Mouse (Mus musculus) limb, embryonic 14.5 days (tissue): Measurements from ENCODE around the gene Tmem269. TPM values are rescaled to one million over a fixed set of nuclear protein-coding genes. Genes with fewer than 3 reads are reported as not detected.

Source experiments
- ATAC-seq: fragments of 200-750 bp; cut with Nextera tagmentation; 2 replicates; pipeline ENCODE4 v1.8.0; 2017; ENCODE audit warnings: low read depth, moderate number of reproducible peaks, moderate TSS enrichment; ENCODE audit not compliant: low FRiP score
- DNase-seq: peaks from one replicate; pipeline ENCODE4 v3.0.0-alpha.2; 2015; ENCODE audit warnings: low spot score
- H3K27ac ChIP-seq: fragments of 300-500 bp; sonication (generic); replicated peaks from 2 replicates; pipeline ENCODE4 v1.5.1; 2014; ENCODE audit warnings: low read depth, mild to moderate bottlenecking, low read length, moderate library complexity, mixed read lengths
- H3K27me3 ChIP-seq: fragments of 300-500 bp; sonication (generic); 2 replicates; pipeline ENCODE4 v1.6.1; 2014; ENCODE audit warnings: low read length, mixed read lengths; ENCODE audit not compliant: control insufficient read depth, insufficient read depth
- H3K36me3 ChIP-seq: fragments of 300-500 bp; sonication (generic); 2 replicates; pipeline ENCODE4 v1.6.1; 2014; ENCODE audit warnings: mild to moderate bottlenecking, low read length, moderate library complexity, mixed read lengths; ENCODE audit not compliant: control insufficient read depth, insufficient read depth
- H3K4me1 ChIP-seq: fragments of 300-500 bp; sonication (generic); 2 replicates; pipeline ENCODE4 v1.6.1; 2014; ENCODE audit warnings: antibody characterized with exemption, low read length, mixed read lengths; ENCODE audit not compliant: control insufficient read depth, insufficient read depth
- H3K4me2 ChIP-seq: fragments of 300-500 bp; sonication (generic); replicated peaks from 2 replicates; pipeline ENCODE4 v1.6.1; 2014; ENCODE audit warnings: low read depth, mild to moderate bottlenecking, low read length, moderate library complexity; ENCODE audit not compliant: severe bottlenecking
- H3K4me3 ChIP-seq: fragments of 300-500 bp; sonication (generic); replicated peaks from 2 replicates; pipeline ENCODE4 v1.5.1; 2014; ENCODE audit warnings: low read length
- H3K9ac ChIP-seq: fragments of 300-500 bp; sonication (generic); 2 replicates; pipeline ENCODE4 v1.6.1; 2014; ENCODE audit warnings: mild to moderate bottlenecking, low read depth, low read length, moderate library complexity; ENCODE audit not compliant: severe bottlenecking
- H3K9me3 ChIP-seq: fragments of 300-500 bp; sonication (generic); 2 replicates; pipeline ENCODE4 v1.6.1; 2016; ENCODE audit warnings: low read length; ENCODE audit not compliant: control insufficient read depth
- POLR2A ChIP-seq: fragments of 200-500 bp; IDR thresholded peaks from 2 replicates; pipeline ENCODE4 v1.8.0; 2012; ENCODE audit warnings: inconsistent platforms, mild to moderate bottlenecking, moderate library complexity, borderline replicate concordance; ENCODE audit not compliant: insufficient read depth, insufficient read length; ENCODE audit errors: extremely low read depth
- WGBS: fragments of 180-500 bp; shearing (Covaris S2); extraction: QIAGEN DNeasy Blood & Tissue Kit; methylation state at CpG from one replicate; pipeline ENCODE4 v1.1.7; 2014; 5-methylcytosine and 5-hydroxymethylcytosine counted together
- polyA plus RNA-seq, 2 experiments: library from polyadenylated mRNA; depleted of rRNA in 1 of 2; stranded (reverse) in 1 of 2; unstranded in 1 of 2; fragments of >200 nt; fragmentation: Nextera tagmentation in 1 of 2; extraction: Ambion mirVana in 1 of 2; gene quantifications; 2 replicates each; pipeline versions ENCODE4 v1.2.1 to v1.2.3; 2012 to 2014

Gene Tmem269
- polyA plus RNA-seq, 2 experiments, result 0.11 TPM; not detected in 1

GRCm38 (mm10) chr4:119167068-119167467 lies 50.9 kb downstream of the Tmem269 start:
- Histone ChIP-seq H3K4me2 (no peak overlapping the region), H3K27me3 (no peaks in the 10 kb centered on the region), H3K9me3 (no peaks in the 10 kb centered on the region), H3K27ac (no peak overlapping the region), H3K9ac (no peak overlapping the region), H3K36me3 (peaks cover 25% of the 10 kb centered on the region), H3K4me3 (no peak overlapping the region), H3K4me1 (no peaks in the 10 kb centered on the region; the same call in 1 of the 2 replicates)
- 80% methylated on average over 4 of the region's 4 CpGs for WGBS
- ATAC-seq (no peak), DNase-seq (no peak)
- no peak for TF ChIP-seq POLR2A

GRCm38 (mm10) chr4:119165916-119166315 lies 52.1 kb downstream of the Tmem269 start:
- no peak overlapping the region for H3K4me3 ChIP-seq
- TF ChIP-seq POLR2A, result no peak
- no peaks in the 10 kb centered on the region for H3K27me3 ChIP-seq
- H3K9ac ChIP-seq, result no peak overlapping the region
- peaks cover 25% of the 10 kb centered on the region for H3K36me3 ChIP-seq
- ATAC-seq (no peak), DNase-seq (no peak)
- no peaks in the 10 kb centered on the region for H3K4me1 ChIP-seq
- WGBS, result 70% methylated on average over 7 of the region's 7 CpGs
- no peak overlapping the region for H3K27ac ChIP-seq
- no peak overlapping the region for H3K4me2 ChIP-seq
- no peaks in the 10 kb centered on the region for H3K9me3 ChIP-seq

GRCm38 (mm10) chr4:119162990-119163389 lies 55.0 kb downstream of the Tmem269 start:
- DNase-seq (no peak), ATAC-seq (no peak)
- no peak overlapping the region for H3K4me2 ChIP-seq
- TF ChIP-seq POLR2A, result no peak
- H3K36me3 ChIP-seq, result no peaks in the 10 kb centered on the region
- H3K9ac ChIP-seq, result no peak overlapping the region
- 68% methylated on average over 4 of the region's 4 CpGs for WGBS
- H3K27me3 ChIP-seq, result no peaks in the 10 kb centered on the region
- H3K4me3 ChIP-seq, result no peak overlapping the region
- H3K27ac ChIP-seq, result no peak overlapping the region
- H3K4me1 ChIP-seq, result no peaks in the 10 kb centered on the region
- H3K9me3 ChIP-seq, result no peaks in the 10 kb centered on the region

GRCm38 (mm10) chr4:119161358-119161757 lies 56.7 kb downstream of the Tmem269 start:
- Histone ChIP-seq H3K27me3 (no peaks in the 10 kb centered on the region), H3K27ac (no peak overlapping the region), H3K4me2 (no peak overlapping the region), H3K4me1 (no peaks in the 10 kb centered on the region), H3K36me3 (no peaks in the 10 kb centered on the region), H3K4me3 (no peak overlapping the region), H3K9me3 (no peaks in the 10 kb centered on the region), H3K9ac (no peak overlapping the region)
- DNase-seq, result no peak
- no peak for TF ChIP-seq POLR2A
- no peak for ATAC-seq
- WGBS, result 74% methylated on average over 3 of the region's 3 CpGs

GRCm38 (mm10) chr4:119157891-119158290 lies 60.1 kb downstream of the Tmem269 start:
- H3K27me3 ChIP-seq, result no peaks in the 10 kb centered on the region
- H3K4me1 ChIP-seq, result no peaks in the 10 kb centered on the region
- no peak for TF ChIP-seq POLR2A
- no peak for ATAC-seq
- 50% methylated on average over 5 of the region's 5 CpGs for WGBS
- DNase-seq, result no peak
- H3K4me2 ChIP-seq, result no peak overlapping the region
- H3K9ac ChIP-seq, result no peak overlapping the region
- H3K27ac ChIP-seq, result no peak overlapping the region
- no peaks in the 10 kb centered on the region for H3K36me3 ChIP-seq
- H3K9me3 ChIP-seq, result no peaks in the 10 kb centered on the region
- H3K4me3 ChIP-seq, result no peak overlapping the region

- TF ChIP-seq POLR2A, result no peak
- Histone ChIP-seq H3K27me3 (no peaks in the 10 kb centered on the region), H3K27ac (no peak overlapping the region), H3K4me1 (no peaks in the 10 kb centered on the region), H3K9ac (no peak overlapping the region), H3K36me3 (no peaks in the 10 kb centered on the region), H3K9me3 (no peaks in the 10 kb centered on the region), H3K4me2 (no peak overlapping the region), H3K4me3 (no peak overlapping the region)
- no peak for DNase-seq
- 30% methylated on average over 2 of the region's 2 CpGs for WGBS
- ATAC-seq, result no peak
Measured at GRCm38 (mm10) chr4:119157186-119157585, 60.8 kb downstream of the Tmem269 start.

Other genes starting within 250 kb of the Tmem269 start
- 108 and 155 TPM in 2 replicates for gene Slc2a1, start 109.5 kb downstream of the Tmem269 start, polyA plus RNA-seq (2012; rRNA removed)
- 134 and 141 TPM in 2 replicates for gene Slc2a1, start 109.5 kb downstream of the Tmem269 start, polyA plus RNA-seq (2014; fragmentation: Nextera tagmentation; extraction: Ambion mirVana)
- gene Zfp691, start 44.0 kb downstream of the Tmem269 start, polyA plus RNA-seq (2012; rRNA removed), result 10.6 and 13.1 TPM in 2 replicates
- gene Zfp691, start 44.0 kb downstream of the Tmem269 start, polyA plus RNA-seq (2014; fragmentation: Nextera tagmentation; extraction: Ambion mirVana), result 7.2 TPM in 2 replicates
- 1.7 and 2.1 TPM in 2 replicates for gene Ermap, start 28.2 kb downstream of the Tmem269 start, polyA plus RNA-seq (2012; rRNA removed)
- 0.97 and 1.6 TPM in 2 replicates for gene Ermap, start 28.2 kb downstream of the Tmem269 start, polyA plus RNA-seq (2014; fragmentation: Nextera tagmentation; extraction: Ambion mirVana)
- 109 and 125 TPM in 2 replicates for gene Svbp, start 22.9 kb downstream of the Tmem269 start, polyA plus RNA-seq (2012; rRNA removed)
- gene Svbp, start 22.9 kb downstream of the Tmem269 start, polyA plus RNA-seq (2014; fragmentation: Nextera tagmentation; extraction: Ambion mirVana), result 211 and 245 TPM in 2 replicates
- 17.2 and 17.6 TPM in 2 replicates for gene AU022252, start 14.5 kb upstream of the Tmem269 start, polyA plus RNA-seq (2012; rRNA removed)
- 31.9 and 33.9 TPM in 2 replicates for gene AU022252, start 14.5 kb upstream of the Tmem269 start, polyA plus RNA-seq (2014; fragmentation: Nextera tagmentation; extraction: Ambion mirVana)
- gene P3h1, start 14.7 kb upstream of the Tmem269 start, polyA plus RNA-seq (2012; rRNA removed), result 162 and 200 TPM in 2 replicates
- gene P3h1, start 14.7 kb upstream of the Tmem269 start, polyA plus RNA-seq (2014; fragmentation: Nextera tagmentation; extraction: Ambion mirVana), result 93.2 and 98.0 TPM in 2 replicates
- gene Cldn19, start 37.2 kb upstream of the Tmem269 start, polyA plus RNA-seq (2012; rRNA removed), result 0.38 and 0.59 TPM in 2 replicates
- 0.10 and 0.91 TPM in 2 replicates for gene Cldn19, start 37.2 kb upstream of the Tmem269 start, polyA plus RNA-seq (2014; fragmentation: Nextera tagmentation; extraction: Ambion mirVana)
- 410 and 546 TPM in 2 replicates for gene Ybx1, start 76.4 kb upstream of the Tmem269 start, polyA plus RNA-seq (2012; rRNA removed)
- gene Ybx1, start 76.4 kb upstream of the Tmem269 start, polyA plus RNA-seq (2014; fragmentation: Nextera tagmentation; extraction: Ambion mirVana), result 757 and 793 TPM in 2 replicates
- 65.0 and 81.4 TPM in 2 replicates for gene Ppih, start 102.3 kb upstream of the Tmem269 start, polyA plus RNA-seq (2012; rRNA removed)
- gene Ppih, start 102.3 kb upstream of the Tmem269 start, polyA plus RNA-seq (2014; fragmentation: Nextera tagmentation; extraction: Ambion mirVana), result 87.9 and 88.5 TPM in 2 replicates
- 2.5 TPM in 2 replicates for gene Ccdc30, start 197.3 kb upstream of the Tmem269 start, polyA plus RNA-seq (2012; rRNA removed)
- gene Ccdc30, start 197.3 kb upstream of the Tmem269 start, polyA plus RNA-seq (2014; fragmentation: Nextera tagmentation; extraction: Ambion mirVana), result 3.9 and 5.8 TPM in 2 replicates
- 15.3 and 15.5 TPM in 2 replicates for gene Ppcs, start 204.2 kb upstream of the Tmem269 start, polyA plus RNA-seq (2012; rRNA removed)
- gene Ppcs, start 204.2 kb upstream of the Tmem269 start, polyA plus RNA-seq (2014; fragmentation: Nextera tagmentation; extraction: Ambion mirVana), result 28.4 and 29.1 TPM in 2 replicates
- gene Zmynd12, start 204.6 kb upstream of the Tmem269 start, polyA plus RNA-seq (2012; rRNA removed), result 0.19 and 0.29 TPM in 2 replicates
- 0.22 and 0.29 TPM in 2 replicates for gene Zmynd12, start 204.6 kb upstream of the Tmem269 start, polyA plus RNA-seq (2014; fragmentation: Nextera tagmentation; extraction: Ambion mirVana)